Mouse (Mus musculus): Measurements from ENCODE around the gene Kdelc2. TPM values are rescaled to one million over a fixed set of nuclear protein-coding genes. Genes with fewer than 3 reads are reported as not detected.

The Kdelc2 gene
- total and polyA plus RNA-seq, 3 experiments, result not detected

- Histone ChIP-seq H3K36me3 (replicated peaks in 1 of 2; ENCODE audit: control insufficient read depth in 1 of 2, insufficient read depth in 1 of 2, low read length in 1 of 2) (no peaks in the 10 kb centered on the region), H3K79me2 (replicated peaks; ENCODE audit: control insufficient read depth, extremely low read depth, insufficient read depth, poor library complexity, severe bottlenecking) (no peaks in the 10 kb centered on the region), H3K4me1 (ENCODE audit: control insufficient read depth in 1 of 2, insufficient read depth in 2 of 2) (peaks cover 6 to 14% of the 10 kb centered on the region in 2 experiments; a peak in 3 of 4 replicates), H3K9ac (ENCODE audit: insufficient read depth, low read depth) (no peak overlapping the region), H3K9me3 (replicated peaks; ENCODE audit: low read length) (no peaks in the 10 kb centered on the region), H3K4me3 (replicated peaks in 1 of 3; ENCODE audit: low read depth in 2 of 3, low read length in 2 of 3, poor library complexity in 1 of 3) (no peak overlapping the region), H3K4me2 (ENCODE audit: insufficient read depth, low read depth, poor library complexity, severe bottlenecking) (no peak overlapping the region), H3K27me3 (replicated peaks) (no peaks in the 10 kb centered on the region), H3K27ac (ENCODE audit: insufficient read depth, low read depth) (no peak overlapping the region)
- TF ChIP-seq TCF12 (IDR thresholded peaks at IDR 0.05; ENCODE audit: low read depth, low read length) (no peak), ZNF384 (IDR thresholded peaks at IDR 0.05; ENCODE audit: low read depth, low read length) (no peak), ZKSCAN1 (IDR thresholded peaks at IDR 0.05; ENCODE audit: borderline replicate concordance, low read depth, low read length) (no peak), MEF2A (IDR thresholded peaks at IDR 0.05; ENCODE audit: borderline replicate concordance, low read depth, low read length) (no peak), JUN (IDR thresholded peaks at IDR 0.05; ENCODE audit: insufficient read depth, low read depth, low read length) (no peak), RAD21 (IDR thresholded peaks at IDR 0.05; ENCODE audit: low read depth, low read length) (no peak), MYC (IDR thresholded peaks at IDR 0.05; ENCODE audit: low read depth, low read length) (no peak)
- in situ Hi-C loops (cut with MboI; ENCODE audit: low pct_ligation_motif_present, low pct_unique_long_range_greater_than_20kb, low sequenced_read_pairs), result no loop called here
- dilution Hi-C loops (cut with MboI; ENCODE audit: extremely low pct_ligation_motif_present, extremely low pct_unique_long_range_greater_than_20kb, low sequenced_read_pairs), result no loop called here
- no peak for DNase-seq (ENCODE audit: extremely low read depth)
Observed at GRCm38 (mm10) chr9:53384873-53385272, 1.0 kb downstream of the Kdelc2 start.

- in situ Hi-C loops (cut with MboI; ENCODE audit: low pct_ligation_motif_present, low pct_unique_long_range_greater_than_20kb, low sequenced_read_pairs) (no loop called here), dilution Hi-C loops (cut with MboI; ENCODE audit: extremely low pct_ligation_motif_present, extremely low pct_unique_long_range_greater_than_20kb, low sequenced_read_pairs) (no loop called here)
- no peaks in the 10 kb centered on the region for H3K27me3 ChIP-seq (replicated peaks)
- H3K9ac ChIP-seq (ENCODE audit: insufficient read depth, low read depth), result no peak overlapping the region
- TF ChIP-seq E2F4 (IDR thresholded peaks at IDR 0.05; ENCODE audit: insufficient replicate concordance, low read depth, low read length) (no peak), RAD21 (IDR thresholded peaks at IDR 0.05; ENCODE audit: low read depth, low read length) (no peak), ZNF384 (IDR thresholded peaks at IDR 0.05; ENCODE audit: low read depth, low read length) (no peak), UBTF (IDR thresholded peaks at IDR 0.05; ENCODE audit: low read depth, low read length) (no peak), HCFC1 (IDR thresholded peaks at IDR 0.05; ENCODE audit: low read depth, low read length) (no peak), MEF2A (IDR thresholded peaks at IDR 0.05; ENCODE audit: borderline replicate concordance, low read depth, low read length) (no peak), USF1 (IDR thresholded peaks at IDR 0.05; ENCODE audit: low read depth, low read length) (no peak), ZKSCAN1 (IDR thresholded peaks at IDR 0.05; ENCODE audit: borderline replicate concordance, low read depth, low read length) (no peak), SIN3A (IDR thresholded peaks at IDR 0.05; ENCODE audit: low read length) (no peak), SMC3 (IDR thresholded peaks at IDR 0.05; ENCODE audit: low read depth, low read length) (no peak), ELF1 (IDR thresholded peaks at IDR 0.05; ENCODE audit: low read depth, low read length) (no peak), MYC (IDR thresholded peaks at IDR 0.05; ENCODE audit: low read depth, low read length) (no peak), ZC3H11A (IDR thresholded peaks at IDR 0.05; ENCODE audit: low read depth, low read length) (no peak), CTCF (conservative IDR thresholded peaks at IDR 0.05 in 1 of 2, IDR thresholded peaks at IDR 0.05 in 1 of 2; ENCODE audit: low read depth in 2 of 2, low read length in 2 of 2) (no peak)
- DNase-seq (ENCODE audit: extremely low read depth), result no peak
- H3K79me2 ChIP-seq (replicated peaks; ENCODE audit: control insufficient read depth, extremely low read depth, insufficient read depth, poor library complexity, severe bottlenecking), result no peaks in the 10 kb centered on the region
- H3K36me3 ChIP-seq (replicated peaks in 1 of 2; ENCODE audit: control insufficient read depth in 1 of 2, insufficient read depth in 1 of 2, low read length in 1 of 2), result no peaks in the 10 kb centered on the region
- no peak overlapping the region for H3K27ac ChIP-seq (ENCODE audit: insufficient read depth, low read depth)
- H3K9me3 ChIP-seq (replicated peaks; ENCODE audit: low read length), result no peaks in the 10 kb centered on the region
- peaks cover 6 to 27% of the 10 kb centered on the region in 2 experiments; a peak in 3 of 4 replicates for H3K4me1 ChIP-seq (ENCODE audit: control insufficient read depth in 1 of 2, insufficient read depth in 2 of 2)
- H3K4me3 ChIP-seq (replicated peaks in 1 of 3; ENCODE audit: low read depth in 2 of 3, low read length in 2 of 3, poor library complexity in 1 of 3), result no peak overlapping the region
- H3K4me2 ChIP-seq (ENCODE audit: insufficient read depth, low read depth, poor library complexity, severe bottlenecking), result 0 out of 2 replicates have a peak overlapping the region, but pooled peaks have one; percentile 7
Observed at GRCm38 (mm10) chr9:53387431-53387830, 3.6 kb downstream of the Kdelc2 start.
